Mouse (Mus musculus): ENCODE data around the gene Pou2f1. TPM values are rescaled to one million over a fixed set of nuclear protein-coding genes. Genes with fewer than 3 reads are reported as not detected.

Pou2f1 gene
- polyA plus RNA-seq, 1 experiment, result 19.2 TPM

DNA sequence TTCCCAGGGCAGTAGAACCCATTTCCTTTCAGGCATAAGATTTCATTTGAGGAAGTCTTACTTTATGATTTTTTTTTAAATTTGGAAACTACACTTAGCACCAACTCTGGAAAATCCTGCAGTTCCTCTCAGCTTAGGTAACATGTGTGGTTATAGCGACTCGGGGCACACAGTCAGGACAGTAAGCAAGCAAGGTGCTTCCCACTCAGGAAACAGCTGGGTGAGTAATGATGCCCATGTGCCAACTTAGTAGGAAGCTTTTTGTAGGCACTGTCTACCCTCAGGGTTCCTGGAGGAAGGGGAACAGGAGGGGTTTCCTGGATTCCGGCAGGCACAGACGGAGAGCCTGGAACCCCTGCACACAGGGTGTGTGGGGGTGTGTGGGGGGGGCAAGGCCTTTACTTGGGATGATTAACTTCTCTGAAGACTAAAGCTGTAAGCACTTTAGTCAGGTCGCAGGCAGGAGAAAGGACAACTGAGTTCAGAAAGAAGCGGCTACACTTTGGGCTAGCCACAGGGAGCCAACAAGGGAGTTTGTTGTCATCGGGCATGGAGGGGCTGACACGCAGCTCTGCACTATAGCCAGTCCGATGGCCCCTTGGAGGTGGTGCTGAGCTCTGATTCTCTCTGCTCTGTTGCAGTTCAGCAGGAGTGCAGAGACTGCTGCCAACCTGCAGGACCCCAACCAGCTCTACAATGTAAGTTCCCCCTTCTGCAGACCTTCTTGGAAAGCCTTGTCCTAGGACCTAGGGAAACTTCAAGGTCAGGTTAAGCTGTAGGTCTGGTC lies 146.5 kb downstream of the Pou2f1 start:
- Histone ChIP-seq H3K4me3 (ENCODE audit: control insufficient read depth, low read depth, low read length) (no peak overlapping the region), H3K27ac (ENCODE audit: control insufficient read depth, insufficient read depth, low read depth, low read length) (no peak overlapping the region), H3K4me1 (ENCODE audit: control insufficient read depth, insufficient read depth, low read length) (no peaks in the 10 kb centered on the region), H3K27me3 (ENCODE audit: control insufficient read depth, insufficient read depth, low read length) (no peaks in the 10 kb centered on the region), H3K36me3 (ENCODE audit: control insufficient read depth, insufficient read depth, low read length) (no peaks in the 10 kb centered on the region)
- TF ChIP-seq CTCF (IDR thresholded peaks at IDR 0.05; ENCODE audit: control insufficient read depth, insufficient read depth, insufficient replicate concordance, low read depth, low read length), result no peak
- TF ChIP-seq POLR2A (IDR thresholded peaks at IDR 0.05; ENCODE audit: control insufficient read depth, low read depth, low read length), result no peak

DNA sequence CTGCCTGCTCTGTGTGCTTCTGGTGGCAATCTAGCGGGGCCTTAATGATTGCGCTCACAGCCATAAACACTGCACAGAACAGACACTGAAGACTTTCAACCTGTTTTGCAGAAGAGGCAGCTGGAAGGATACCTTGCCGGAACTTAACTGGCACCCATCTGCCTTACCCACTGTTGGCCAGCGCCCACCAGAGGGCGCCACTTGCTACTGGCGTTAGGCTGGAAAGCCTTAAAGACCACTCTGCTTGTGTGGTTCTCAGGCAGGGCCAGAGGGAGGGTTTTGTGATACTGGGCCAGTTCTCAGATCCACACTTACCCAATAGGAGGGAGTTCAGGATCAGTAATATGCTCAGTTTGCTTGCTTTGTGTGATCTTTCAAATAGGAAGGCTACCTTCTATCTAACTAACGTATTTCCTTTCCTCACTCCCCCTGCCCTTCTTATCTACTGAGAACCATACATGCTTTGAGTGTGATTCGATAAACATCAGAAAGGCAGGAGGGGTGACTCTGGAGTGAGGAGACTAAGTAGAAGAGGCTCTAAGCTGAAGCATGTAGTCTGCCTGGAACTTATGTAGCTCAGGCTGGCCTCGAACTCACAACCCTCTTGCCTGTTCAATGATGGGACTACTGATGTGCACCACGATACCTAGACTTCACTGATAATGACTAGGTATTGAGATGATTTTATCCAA lies 148.6 kb downstream of the Pou2f1 start:
- no peak overlapping the region for H3K27ac ChIP-seq (ENCODE audit: control insufficient read depth, insufficient read depth, low read depth, low read length)
- H3K4me3 ChIP-seq (ENCODE audit: control insufficient read depth, low read depth, low read length), result no peak overlapping the region
- H3K27me3 ChIP-seq (ENCODE audit: control insufficient read depth, insufficient read depth, low read length), result no peaks in the 10 kb centered on the region
- H3K4me1 ChIP-seq (ENCODE audit: control insufficient read depth, insufficient read depth, low read length), result no peaks in the 10 kb centered on the region
- TF ChIP-seq CTCF (IDR thresholded peaks at IDR 0.05; ENCODE audit: control insufficient read depth, insufficient read depth, insufficient replicate concordance, low read depth, low read length) (peak; percentile 83), POLR2A (IDR thresholded peaks at IDR 0.05; ENCODE audit: control insufficient read depth, low read depth, low read length) (no peak)
- H3K36me3 ChIP-seq (ENCODE audit: control insufficient read depth, insufficient read depth, low read length), result no peaks in the 10 kb centered on the region

DNA sequence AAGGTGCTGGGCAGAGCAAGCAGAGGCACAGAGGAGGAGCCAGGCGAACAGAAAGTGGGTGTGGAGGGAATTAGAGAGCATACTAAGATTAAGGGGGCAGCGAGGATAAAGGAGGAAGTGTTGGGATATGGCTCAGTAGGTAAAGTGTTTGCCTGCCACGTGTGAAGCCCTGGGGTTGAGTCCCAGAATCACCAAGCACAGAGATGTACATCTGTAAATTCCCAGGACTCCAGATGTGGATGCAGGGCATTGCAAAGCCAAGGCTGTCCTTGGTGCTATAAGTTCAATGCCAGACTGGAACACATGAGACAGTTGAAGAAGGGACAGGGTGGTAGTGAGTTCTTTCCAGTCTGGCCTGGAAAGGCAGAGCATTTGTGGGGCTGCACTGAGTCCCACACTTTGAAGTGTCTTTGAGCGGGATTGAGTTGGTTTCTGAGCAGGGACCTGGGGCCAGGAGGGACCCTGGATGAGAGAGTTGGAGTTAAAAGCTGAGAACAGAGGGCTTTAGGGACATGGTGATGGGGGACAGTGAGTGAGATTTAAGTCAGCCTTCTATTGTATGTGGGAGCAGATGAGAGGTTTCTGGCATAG lies 149.3 kb downstream of the Pou2f1 start:
- Histone ChIP-seq H3K27me3 (ENCODE audit: control insufficient read depth, insufficient read depth, low read length) (no peaks in the 10 kb centered on the region), H3K4me3 (ENCODE audit: control insufficient read depth, low read depth, low read length) (no peak overlapping the region), H3K4me1 (ENCODE audit: control insufficient read depth, insufficient read depth, low read length) (no peaks in the 10 kb centered on the region), H3K36me3 (ENCODE audit: control insufficient read depth, insufficient read depth, low read length) (no peaks in the 10 kb centered on the region), H3K27ac (ENCODE audit: control insufficient read depth, insufficient read depth, low read depth, low read length) (no peak overlapping the region)
- TF ChIP-seq CTCF (IDR thresholded peaks at IDR 0.05; ENCODE audit: control insufficient read depth, insufficient read depth, insufficient replicate concordance, low read depth, low read length) (no peak), POLR2A (IDR thresholded peaks at IDR 0.05; ENCODE audit: control insufficient read depth, low read depth, low read length) (no peak)

DNA sequence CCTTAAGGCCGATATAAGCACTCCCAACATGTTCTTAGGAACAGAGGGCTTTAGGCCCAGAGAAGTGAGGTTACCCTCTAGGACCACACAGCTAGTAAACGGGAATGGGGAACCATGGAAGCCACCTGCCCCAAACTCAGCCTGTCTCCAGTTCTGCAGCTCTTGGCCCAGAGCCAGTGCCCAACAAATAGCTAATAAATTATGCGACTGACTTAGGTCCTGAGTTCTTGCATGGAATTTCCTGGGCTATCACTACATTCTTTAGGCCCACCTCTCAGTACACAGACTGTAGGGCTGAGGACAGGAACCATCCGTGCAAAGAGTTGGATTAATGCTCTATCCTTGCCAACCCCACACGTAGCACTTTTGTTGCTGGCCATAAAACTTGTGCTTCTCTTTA lies 150.3 kb downstream of the Pou2f1 start:
- no peaks in the 10 kb centered on the region for H3K4me1 ChIP-seq (ENCODE audit: control insufficient read depth, insufficient read depth, low read length)
- TF ChIP-seq CTCF (IDR thresholded peaks at IDR 0.05; ENCODE audit: control insufficient read depth, insufficient read depth, insufficient replicate concordance, low read depth, low read length) (no peak), POLR2A (IDR thresholded peaks at IDR 0.05; ENCODE audit: control insufficient read depth, low read depth, low read length) (no peak)
- H3K4me3 ChIP-seq (ENCODE audit: control insufficient read depth, low read depth, low read length), result no peak overlapping the region

DNA sequence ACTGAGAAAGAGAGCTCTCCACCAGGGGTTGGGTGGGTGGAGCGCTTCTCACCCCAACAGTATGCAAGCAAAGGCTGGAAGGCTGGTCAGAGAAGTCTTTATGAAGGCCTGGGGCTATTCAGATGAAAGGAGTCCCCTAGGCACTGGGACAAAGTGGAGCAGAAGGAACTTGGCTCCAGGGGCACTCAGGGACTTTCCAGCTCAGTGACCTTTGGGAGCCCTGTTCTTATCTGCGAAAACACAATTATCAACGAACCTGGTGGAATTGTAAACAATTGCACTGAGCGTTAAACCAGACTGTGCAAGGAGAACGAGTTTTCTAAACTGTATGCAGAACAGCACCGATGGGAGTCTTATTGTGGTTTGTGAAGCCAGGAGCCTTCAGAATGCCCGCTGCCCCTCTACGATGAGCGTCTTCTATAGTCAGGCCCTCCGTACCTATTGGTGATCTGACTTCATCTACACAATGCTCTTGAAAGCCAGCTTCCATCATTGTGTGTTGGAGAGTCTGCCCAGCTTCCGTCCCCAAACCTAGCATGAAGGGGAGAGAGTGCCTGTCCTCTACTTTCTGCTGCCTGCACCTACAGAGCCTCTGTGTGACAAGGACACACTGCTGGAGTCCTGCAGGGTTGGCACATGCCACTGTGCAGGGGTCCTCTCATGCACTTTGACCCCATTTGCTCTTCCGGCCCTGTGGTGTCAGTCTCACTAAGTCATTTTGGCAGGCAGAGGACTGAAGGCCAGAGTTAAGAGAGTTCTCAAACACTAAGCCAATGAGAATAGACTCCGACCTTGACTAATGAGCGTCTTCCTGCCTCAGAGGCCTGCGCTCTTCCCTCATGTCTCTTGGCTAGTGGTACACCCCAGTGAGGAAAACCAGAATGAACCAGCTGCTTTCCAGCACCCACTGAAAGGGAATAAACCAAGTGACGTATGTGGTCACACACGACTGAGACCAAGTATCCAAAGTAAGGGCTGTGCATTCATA lies 152.7 kb downstream of the Pou2f1 start:
- Histone ChIP-seq H3K4me1 (ENCODE audit: control insufficient read depth, insufficient read depth, low read length) (0 out of 2 replicates have a peak, but pooled peaks cover 3% of the 10 kb centered on the region), H3K27ac (ENCODE audit: control insufficient read depth, insufficient read depth, low read depth, low read length) (no peak overlapping the region)

More for the DNA sequence above, 150.3 kb downstream of the Pou2f1 start:
- H3K36me3 ChIP-seq (ENCODE audit: control insufficient read depth, insufficient read depth, low read length), result no peaks in the 10 kb centered on the region
- no peaks in the 10 kb centered on the region for H3K27me3 ChIP-seq (ENCODE audit: control insufficient read depth, insufficient read depth, low read length)
- no peak overlapping the region for H3K27ac ChIP-seq (ENCODE audit: control insufficient read depth, insufficient read depth, low read depth, low read length)

DNA sequence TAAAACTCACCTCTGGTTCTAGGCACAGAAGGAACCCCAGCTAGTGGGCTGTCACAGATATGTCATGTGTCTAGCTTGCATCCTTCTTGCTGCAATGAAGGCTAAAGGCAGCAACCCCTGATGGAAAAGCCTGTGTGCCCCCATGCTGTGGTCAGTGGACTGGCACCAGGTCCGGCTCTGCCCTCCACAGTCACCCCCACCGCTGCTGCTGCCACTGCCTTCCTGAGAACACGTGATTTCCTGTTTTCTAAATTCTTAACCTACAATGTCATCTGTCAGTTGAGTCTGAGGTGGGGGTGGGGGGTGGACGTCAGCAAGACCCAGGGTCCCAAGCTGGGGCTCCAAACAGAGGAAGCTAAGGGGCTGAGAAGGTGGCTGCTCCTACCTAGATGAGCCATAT lies 153.6 kb downstream of the Pou2f1 start:
- Histone ChIP-seq H3K27ac (ENCODE audit: control insufficient read depth, insufficient read depth, low read depth, low read length) (no peak overlapping the region), H3K4me3 (ENCODE audit: control insufficient read depth, low read depth, low read length) (no peak overlapping the region), H3K36me3 (ENCODE audit: control insufficient read depth, insufficient read depth, low read length) (no peaks in the 10 kb centered on the region), H3K4me1 (ENCODE audit: control insufficient read depth, insufficient read depth, low read length) (peaks cover 7% of the 10 kb centered on the region), H3K27me3 (ENCODE audit: control insufficient read depth, insufficient read depth, low read length) (peaks cover 3% of the 10 kb centered on the region; the same call in 1 of the 2 replicates)
- TF ChIP-seq POLR2A (IDR thresholded peaks at IDR 0.05; ENCODE audit: control insufficient read depth, low read depth, low read length), result no peak
- TF ChIP-seq CTCF (IDR thresholded peaks at IDR 0.05; ENCODE audit: control insufficient read depth, insufficient read depth, insufficient replicate concordance, low read depth, low read length), result no peak

More for the DNA sequence above, 152.7 kb downstream of the Pou2f1 start:
- H3K4me3 ChIP-seq (ENCODE audit: control insufficient read depth, low read depth, low read length), result no peak overlapping the region
- TF ChIP-seq POLR2A (IDR thresholded peaks at IDR 0.05; ENCODE audit: control insufficient read depth, low read depth, low read length), result no peak
- TF ChIP-seq CTCF (IDR thresholded peaks at IDR 0.05; ENCODE audit: control insufficient read depth, insufficient read depth, insufficient replicate concordance, low read depth, low read length), result no peak
- no peaks in the 10 kb centered on the region for H3K36me3 ChIP-seq (ENCODE audit: control insufficient read depth, insufficient read depth, low read length)
- H3K27me3 ChIP-seq (ENCODE audit: control insufficient read depth, insufficient read depth, low read length), result no peaks in the 10 kb centered on the region
